Mouse (Mus musculus) large intestine, adult 2 months (tissue): ENCODE measurements at regions not wholly inside any gene's neighbourhood (a gene's known extent, or its start where the extent isn't known, plus 50 kb on each side); places are given as distances from the start of the nearest gene placed in this dataset.

Experiments used
- DNase-seq: peaks from one replicate; pipeline ENCODE4 v3.0.0-alpha.2; 2012; ENCODE audit warnings: low read depth, low spot score
- WGBS: fragments of 180-500 bp; shearing (Covaris S2); methylation state at CpG from one replicate; pipeline ENCODE4 v1.1.7; 2018; 5-methylcytosine and 5-hydroxymethylcytosine counted together

GRCm38 (mm10) chr10:126815730-126816129, 85.4 kb downstream of the Atp23 start:
- WGBS = 77% methylated on average over 5 of the region's 5 CpGs
- DNase-seq = no peak

GRCm38 (mm10) chr10:126814968-126815367, 86.2 kb downstream of the Atp23 start:
- 93% methylated on average over 18 of the region's 18 CpGs for WGBS
- no peak for DNase-seq

- 82% methylated on average over 6 of the region's 6 CpGs for WGBS
- no peak for DNase-seq
These were observed 88.0 kb downstream of the Atp23 start for GRCm38 (mm10) chr10:126813051-126813593.

GRCm38 (mm10) chr10:126812243-126812755, 88.9 kb downstream of the Atp23 start:
- WGBS = 68% methylated on average over 7 of the region's 7 CpGs
- no peak for DNase-seq

- DNase-seq = no peak
- WGBS = 47% methylated on average over 11 of the region's 11 CpGs
These were observed 90.6 kb downstream of the Atp23 start for GRCm38 (mm10) chr10:126810346-126811095.

- no peak for DNase-seq
- 52% methylated on average over 17 of the region's 17 CpGs for WGBS
These were observed 91.6 kb downstream of the Atp23 start for GRCm38 (mm10) chr10:126809587-126809986.

GRCm38 (mm10) chr10:126806881-126807280, 94.3 kb downstream of the Atp23 start:
- WGBS = 93% methylated on average over 4 of the region's 4 CpGs
- DNase-seq = no peak

- 68% methylated on average over 4 of the region's 4 CpGs for WGBS
- no peak for DNase-seq
These were observed 98.4 kb downstream of the Atp23 start for GRCm38 (mm10) chr10:126802732-126803131.

- WGBS = 53% methylated on average over 4 of the region's 4 CpGs
- DNase-seq = no peak
These were observed 101.8 kb downstream of the Atp23 start for GRCm38 (mm10) chr10:126799393-126799792.

- 60% methylated on average over 3 of the region's 3 CpGs for WGBS
These were observed 108.0 kb downstream of the Atp23 start for GRCm38 (mm10) chr10:126793136-126793535.

GRCm38 (mm10) chr10:126792371-126792835, 108.8 kb downstream of the Atp23 start:
- no peak for DNase-seq

More at GRCm38 (mm10) chr10:126793136-126793535, 108.0 kb downstream of the Atp23 start:
- no peak for DNase-seq

GRCm38 (mm10) chr10:126788277-126788676, 112.9 kb downstream of the Atp23 start:
- 91% methylated on average over 5 of the region's 5 CpGs for WGBS
- no peak for DNase-seq

More at GRCm38 (mm10) chr10:126792371-126792835, 108.8 kb downstream of the Atp23 start:
- WGBS = 83% methylated on average over 10 of the region's 10 CpGs

- no peak for DNase-seq
- 80% methylated on average over 8 of the region's 8 CpGs for whole genome bisulfite sequencing
These were observed 118.0 kb downstream of the Atp23 start for GRCm38 (mm10) chr10:126783161-126783560.

- 60% methylated on average over 3 of the region's 3 CpGs for WGBS
- no peak for DNase-seq
These were observed 124.6 kb downstream of the Atp23 start for GRCm38 (mm10) chr10:126776603-126777002.

- WGBS = 81% methylated on average over 13 of the region's 13 CpGs
- DNase-seq = no peak
These were observed 125.2 kb downstream of the Atp23 start for GRCm38 (mm10) chr10:126775946-126776345.

- DNase-seq = no peak
- WGBS = 73% methylated on average over 6 of the region's 6 CpGs
These were observed 130.6 kb downstream of the Atp23 start for GRCm38 (mm10) chr10:126770446-126771020.

GRCm38 (mm10) chr10:126765648-126766047, 135.5 kb downstream of the Atp23 start:
- 78% methylated on average over 2 of the region's 2 CpGs for WGBS

GRCm38 (mm10) chr10:126764740-126765139, 136.4 kb downstream of the Atp23 start:
- no peak for DNase-seq
- 72% methylated on average over 8 of the region's 8 CpGs for WGBS

More at GRCm38 (mm10) chr10:126765648-126766047, 135.5 kb downstream of the Atp23 start:
- no peak for DNase-seq

GRCm38 (mm10) chr10:126763976-126764375, 137.2 kb downstream of the Atp23 start:
- no peak for DNase-seq
- 68% methylated on average over 5 of the region's 5 CpGs for WGBS

- WGBS = 82% methylated on average over 7 of the region's 7 CpGs
These were observed 142.5 kb downstream of the Atp23 start for GRCm38 (mm10) chr10:126758682-126759081.

More at GRCm38 (mm10) chr10:126758682-126759081, 142.5 kb downstream of the Atp23 start:
- DNase-seq = no peak
